Mouse (Mus musculus) myocyte (in vitro differentiated cells): ENCODE data around the gene Gm37240.

Experiments used
- CEBPB ChIP-seq: IDR thresholded peaks from 2 replicates; pipeline ENCODE4 v1.6.1; 2011; ENCODE audit warnings: mild to moderate bottlenecking, moderate library complexity; ENCODE audit not compliant: poor library complexity, insufficient read depth, severe bottlenecking
- E2F4 ChIP-seq: IDR thresholded peaks from one replicate; pipeline ENCODE4 v1.6.1; 2011; ENCODE audit warnings: mild to moderate bottlenecking, control low read depth, moderate library complexity; ENCODE audit not compliant: insufficient read depth
- MAX ChIP-seq: IDR thresholded peaks from one replicate; pipeline ENCODE4 v1.6.1; 2011; ENCODE audit warnings: low read depth, mild to moderate bottlenecking, control low read depth
- MYOD1 ChIP-seq, 3 experiments: IDR thresholded peaks; one replicate each; pipeline ENCODE4 v1.6.1; 2011; ENCODE audit warnings: control low read depth in 2 of 3, low read depth in 2 of 3, mild to moderate bottlenecking in 2 of 3, moderate library complexity in 1 of 3; ENCODE audit not compliant: insufficient read length in 2 of 3, control insufficient read depth in 1 of 3
- MYOG ChIP-seq, 3 experiments: IDR thresholded peaks; one replicate each; pipeline ENCODE4 v1.6.1; 2011; ENCODE audit warnings: control low read depth in 2 of 3, low read depth in 2 of 3, mild to moderate bottlenecking in 2 of 3; ENCODE audit not compliant: insufficient read length in 2 of 3, control insufficient read depth in 1 of 3, insufficient read depth in 1 of 3
- POLR2A ChIP-seq: IDR thresholded peaks from one replicate; pipeline ENCODE4 v1.6.1; 2011; ENCODE audit warnings: low read depth, mild to moderate bottlenecking, control low read depth, moderate library complexity; ENCODE audit not compliant: insufficient read length
- POLR2AphosphoS2 ChIP-seq: IDR thresholded peaks from one replicate; pipeline ENCODE4 v1.6.1; 2011; ENCODE audit warnings: low read depth, control low read depth; ENCODE audit not compliant: insufficient read length
- SRF ChIP-seq: IDR thresholded peaks from one replicate; pipeline ENCODE4 v1.6.1; 2011; ENCODE audit warnings: low read depth; ENCODE audit not compliant: control insufficient read depth, insufficient read length
- TCF12 ChIP-seq: IDR thresholded peaks from one replicate; pipeline ENCODE4 v1.6.1; 2011; ENCODE audit warnings: mild to moderate bottlenecking, control low read depth; ENCODE audit not compliant: poor library complexity, insufficient read depth, severe bottlenecking
- USF1 ChIP-seq: IDR thresholded peaks from one replicate; pipeline ENCODE4 v1.6.1; 2011; ENCODE audit warnings: low read depth, mild to moderate bottlenecking, control low read depth, moderate library complexity

DNA sequence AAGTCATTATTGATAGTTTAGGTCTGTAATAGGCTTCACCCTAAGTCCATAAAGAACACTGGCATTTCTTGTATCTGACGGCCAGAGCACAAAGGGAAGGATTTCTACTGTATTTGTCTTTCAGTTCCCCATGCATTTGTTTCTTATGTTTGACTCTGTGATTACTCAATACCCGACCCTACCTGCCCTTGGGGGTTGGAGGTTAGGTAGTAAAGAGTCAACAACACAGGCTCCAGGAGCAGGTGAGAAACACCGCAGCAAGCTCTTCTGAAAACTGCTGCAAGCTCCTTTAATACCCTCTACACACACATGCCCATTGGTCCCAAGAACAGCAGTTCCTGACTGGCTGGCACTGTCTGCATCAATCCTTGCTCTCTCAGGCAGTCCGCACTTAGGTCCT is 1020.5 kb downstream of the Gm37240 start:
- TF ChIP-seq POLR2A (no peak), TCF12 (no peak), MYOD1 (IDR thresholded peaks at IDR 0.05; ENCODE audit: control insufficient read depth in 1 of 3, insufficient read length in 2 of 3, low read depth in 2 of 3) (no peak), E2F4 (no peak), POLR2AphosphoS2 (no peak), MYOG (IDR thresholded peaks at IDR 0.05; ENCODE audit: control insufficient read depth in 1 of 3, insufficient read depth in 1 of 3, insufficient read length in 2 of 3, low read depth in 2 of 3) (no peak), CEBPB (no peak), MAX (no peak), USF1 (no peak), SRF (no peak)
